Mouse (Mus musculus) liver, postnatal 0 days (tissue): ENCODE data around the gene Ndufa7. TPM values are rescaled to one million over a fixed set of nuclear protein-coding genes. Genes with fewer than 3 reads are reported as not detected.
"Not testable (repeated sequence)": the region's sequence is repeated elsewhere in the genome, so short reads cannot be mapped to it uniquely, and the experiment has no call there.

Experiments
- ATAC-seq: fragments of 200-750 bp; cut with Nextera tagmentation; 2 replicates; pipeline ENCODE4 v1.8.0; 2017; ENCODE audit warnings: mild to moderate bottlenecking, moderate library complexity
- DNase-seq: peaks from one replicate; pipeline ENCODE4 v3.0.0-alpha.2; 2016
- H3K27ac ChIP-seq: fragments of 300-500 bp; sonication (generic); 2 replicates; pipeline ENCODE4 v1.5.1; 2014; ENCODE audit warnings: antibody characterized with exemption, moderate library complexity, mild to moderate bottlenecking, low read depth
- H3K27me3 ChIP-seq: fragments of 300-500 bp; sonication (generic); 2 replicates; pipeline ENCODE4 v1.6.1; 2014; ENCODE audit warnings: low read length, control low read depth, mixed read lengths; ENCODE audit not compliant: insufficient read depth
- H3K36me3 ChIP-seq: fragments of 300-500 bp; sonication (generic); replicated peaks from 2 replicates; pipeline ENCODE4 v1.6.1; 2014; ENCODE audit warnings: mild to moderate bottlenecking, control low read depth, low read length, moderate library complexity, mixed read lengths; ENCODE audit not compliant: insufficient read depth
- H3K4me1 ChIP-seq: fragments of 300-500 bp; sonication (generic); 2 replicates; pipeline ENCODE4 v1.6.1; 2014; ENCODE audit warnings: antibody characterized with exemption, mild to moderate bottlenecking, control low read depth; ENCODE audit not compliant: insufficient read depth
- H3K4me2 ChIP-seq: fragments of 300-500 bp; sonication (generic); 2 replicates; pipeline ENCODE4 v1.6.1; 2014; ENCODE audit warnings: low read depth, mild to moderate bottlenecking, low read length, moderate library complexity, mixed read lengths
- H3K4me3 ChIP-seq: fragments of 300-500 bp; sonication (generic); 2 replicates; pipeline ENCODE4 v1.5.1; 2014; ENCODE audit warnings: low read depth, low read length
- H3K9ac ChIP-seq: fragments of 300-500 bp; sonication (generic); replicated peaks from 2 replicates; pipeline ENCODE4 v1.6.1; 2014; ENCODE audit warnings: mild to moderate bottlenecking, moderate library complexity
- H3K9me3 ChIP-seq: fragments of 300-500 bp; sonication (generic); 2 replicates; pipeline ENCODE4 v1.6.1; 2016; ENCODE audit warnings: mild to moderate bottlenecking, control low read depth, low read length, mixed read lengths
- CTCF ChIP-seq: sonication (generic); IDR thresholded peaks from 2 replicates; pipeline ENCODE4 v1.5.1; 2016; ENCODE audit warnings: antibody characterized with exemption, low read depth
- WGBS: fragments of 180-500 bp; shearing (Covaris S2); extraction: QIAGEN DNeasy Blood & Tissue Kit; methylation state at CpG from one replicate; pipeline ENCODE4 v1.1.7; 2014; ENCODE audit not compliant: insufficient replicate concordance; 5-methylcytosine and 5-hydroxymethylcytosine counted together
- microRNA-seq: library from miRNA; unstranded; fragments of <30 nt; microRNA quantifications from one replicate; pipeline ENCODE4, GENCODE M21; 2016
- polyA plus RNA-seq: library from polyadenylated mRNA; unstranded; fragments of >200 nt; fragmentation: Nextera tagmentation; extraction: Ambion mirVana; gene quantifications from 2 replicates; pipeline ENCODE4 v1.2.1, GENCODE M21; 2015

Ndufa7 gene
- polyA plus RNA-seq, 1 experiment from 2014 or later = 389 TPM

DNA sequence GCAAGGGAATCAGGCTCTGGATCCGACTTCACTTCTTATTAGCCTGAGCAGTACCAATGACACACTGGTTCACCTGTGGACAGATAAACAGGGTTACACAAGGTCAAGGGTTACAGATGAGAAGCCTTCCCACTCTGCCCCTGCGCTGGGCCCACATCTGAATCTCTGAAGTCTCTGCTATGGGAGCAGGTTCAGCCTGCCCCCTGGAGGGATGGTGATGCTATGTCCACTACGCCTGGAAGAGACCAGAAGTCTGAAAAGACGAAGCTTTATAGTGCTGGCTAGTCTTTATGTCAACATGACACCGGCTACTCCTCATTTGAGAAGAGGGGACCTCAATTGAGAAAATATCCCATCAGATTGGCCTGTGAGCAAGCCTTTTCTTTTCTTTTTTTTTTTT, 51.4 kb downstream of the Ndufa7 start:
- not testable (repeated sequence) for H3K27ac ChIP-seq, H3K4me1 ChIP-seq, H3K27me3 ChIP-seq, DNase-seq, H3K9me3 ChIP-seq, H3K9ac ChIP-seq, H3K4me2 ChIP-seq, H3K36me3 ChIP-seq, H3K4me3 ChIP-seq
- peak; percentile 58 for TF ChIP-seq CTCF
- peak; percentile 57 for ATAC-seq
- WGBS = 75% methylated on average over 5 of the region's 5 CpGs

DNA sequence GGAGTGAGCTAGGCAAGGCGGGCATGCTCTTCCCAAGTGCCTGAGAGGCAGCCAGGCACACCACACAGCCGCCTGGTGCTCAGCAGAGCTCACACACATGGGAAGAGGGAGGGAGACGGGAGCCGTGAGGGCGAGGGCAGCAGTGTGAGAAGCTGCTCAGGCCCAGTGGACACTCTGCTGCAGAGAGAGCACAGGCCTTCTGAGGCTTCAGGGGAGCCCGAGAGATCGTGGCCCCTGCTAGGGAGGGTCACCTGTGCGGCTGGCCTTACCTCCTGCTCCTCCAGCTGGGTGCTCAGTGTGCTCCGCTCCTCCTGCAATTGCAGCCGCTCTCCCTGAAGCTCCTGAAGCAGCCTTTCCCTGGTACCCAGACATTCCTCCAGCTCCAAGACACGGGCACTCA, 59.9 kb downstream of the Ndufa7 start:
- DNase-seq, H3K27me3 ChIP-seq, ATAC-seq, H3K4me3 ChIP-seq, H3K9ac ChIP-seq, H3K9me3 ChIP-seq, H3K4me2 ChIP-seq, H3K27ac ChIP-seq: not testable (repeated sequence)
- 96% methylated on average over 6 of the region's 11 CpGs for WGBS
- peaks cover 10% of the 10 kb centered on the region for H3K4me1 ChIP-seq
- H3K36me3 ChIP-seq = peaks cover 17% of the 10 kb centered on the region; the same call in 1 of the 2 replicates

- WGBS = 39% methylated on average over 2 of the region's 2 CpGs
- not testable (repeated sequence) for H3K27ac ChIP-seq, H3K36me3 ChIP-seq, H3K9ac ChIP-seq, H3K9me3 ChIP-seq, DNase-seq, H3K27me3 ChIP-seq, ATAC-seq
- Histone ChIP-seq H3K4me1 (peaks cover 10% of the 10 kb centered on the region), H3K4me3 (peak overlapping the region; percentile 79; the same call in 1 of the 2 replicates), H3K4me2 (peak overlapping the region; percentile 29; the same call in 1 of the 2 replicates)
These were observed 63.4 kb downstream of the Ndufa7 start for GRCm38 (mm10) chr17:33887802-33888201.

Small RNA genes lying within 50 kb of the gene (microRNA-seq; reads per million reads assigned to microRNA genes)
- not detected for gene Gm27740

Other genes starting within 250 kb of the Ndufa7 start
- gene Zfp414, start 195.5 kb upstream of the Ndufa7 start, polyA plus RNA-seq = 13.7 and 14.3 TPM in 2 replicates
- 5.7 TPM in 2 replicates for gene Pram1, start 186.5 kb upstream of the Ndufa7 start, polyA plus RNA-seq
- gene Hnrnpm, start 137.7 kb upstream of the Ndufa7 start, polyA plus RNA-seq = 91.9 and 96.6 TPM in 2 replicates
- gene March2, start 105.9 kb upstream of the Ndufa7 start, polyA plus RNA-seq = 137 and 144 TPM in 2 replicates
- 80.4 and 88.9 TPM in 2 replicates for gene Rab11b, start 64.0 kb upstream of the Ndufa7 start, polyA plus RNA-seq
- gene Angptl4, start 42.7 kb upstream of the Ndufa7 start, polyA plus RNA-seq = 64.4 and 93.5 TPM in 2 replicates
- 9.4 and 10.6 TPM in 2 replicates for gene Kank3, start 14.1 kb upstream of the Ndufa7 start, polyA plus RNA-seq
- 699 and 710 TPM in 2 replicates for gene Rps28, start within 50 bp of the Ndufa7 start, polyA plus RNA-seq
- gene Cd320, start 18.5 kb downstream of the Ndufa7 start, polyA plus RNA-seq = 16.6 and 17.4 TPM in 2 replicates
- not detected in 2 replicates for gene Gm7029, start 49.3 kb downstream of the Ndufa7 start, polyA plus RNA-seq
- 2.6 and 3.6 TPM in 2 replicates for gene Kifc1, start 66.1 kb downstream of the Ndufa7 start, polyA plus RNA-seq
- 0.41 and 0.54 TPM in 2 replicates for gene Platr17, start 80.6 kb downstream of the Ndufa7 start, polyA plus RNA-seq
- 12.6 and 13.0 TPM in 2 replicates for gene Daxx, start 84.8 kb downstream of the Ndufa7 start, polyA plus RNA-seq
- 47.0 and 47.9 TPM in 2 replicates for gene Tapbp, start 91.3 kb downstream of the Ndufa7 start, polyA plus RNA-seq
- 7.1 and 7.9 TPM in 2 replicates for gene Zbtb22, start 91.3 kb downstream of the Ndufa7 start, polyA plus RNA-seq
- 6.8 and 7.4 TPM in 2 replicates for gene Rgl2, start 105.0 kb downstream of the Ndufa7 start, polyA plus RNA-seq
- gene Pfdn6, start 115.8 kb downstream of the Ndufa7 start, polyA plus RNA-seq = 82.2 and 85.5 TPM in 2 replicates
- 12.7 and 12.8 TPM in 2 replicates for gene Wdr46, start 116.1 kb downstream of the Ndufa7 start, polyA plus RNA-seq
- gene B3galt4, start 126.9 kb downstream of the Ndufa7 start, polyA plus RNA-seq = 2.2 and 2.4 TPM in 2 replicates
- 12.5 and 13.4 TPM in 2 replicates for gene Vps52, start 131.2 kb downstream of the Ndufa7 start, polyA plus RNA-seq
- 1,510 and 1,549 TPM in 2 replicates for gene Rps18, start 131.4 kb downstream of the Ndufa7 start, polyA plus RNA-seq
- gene H2-K1, start 175.8 kb downstream of the Ndufa7 start, polyA plus RNA-seq = 274 and 288 TPM in 2 replicates
- 6.0 and 7.1 TPM in 2 replicates for gene Ring1, start 200.1 kb downstream of the Ndufa7 start, polyA plus RNA-seq
- 49.1 and 51.6 TPM in 2 replicates for gene H2-Ke6, start 203.5 kb downstream of the Ndufa7 start, polyA plus RNA-seq
- 41.3 and 43.4 TPM in 2 replicates for gene Slc39a7, start 207.1 kb downstream of the Ndufa7 start, polyA plus RNA-seq
- 16.2 and 16.4 TPM in 2 replicates for gene Rxrb, start 207.2 kb downstream of the Ndufa7 start, polyA plus RNA-seq
- 0.21 and 0.47 TPM in 2 replicates for gene Col11a2, start 214.9 kb downstream of the Ndufa7 start, polyA plus RNA-seq